Mouse (Mus musculus) CD4-positive naive resting alpha-beta T cell, adult 76 days (primary cell): ENCODE data around the gene Gm3183. TPM values are rescaled to one million over a fixed set of nuclear protein-coding genes. Genes with fewer than 3 reads are reported as not detected.

Experiments
- total RNA-seq: library from RNA; stranded (reverse); gene quantifications from one replicate; pipeline ENCODE4 v1.2.4, GENCODE M21; 2023

The Gm3183 gene
- not detected for total RNA-seq

DNA sequence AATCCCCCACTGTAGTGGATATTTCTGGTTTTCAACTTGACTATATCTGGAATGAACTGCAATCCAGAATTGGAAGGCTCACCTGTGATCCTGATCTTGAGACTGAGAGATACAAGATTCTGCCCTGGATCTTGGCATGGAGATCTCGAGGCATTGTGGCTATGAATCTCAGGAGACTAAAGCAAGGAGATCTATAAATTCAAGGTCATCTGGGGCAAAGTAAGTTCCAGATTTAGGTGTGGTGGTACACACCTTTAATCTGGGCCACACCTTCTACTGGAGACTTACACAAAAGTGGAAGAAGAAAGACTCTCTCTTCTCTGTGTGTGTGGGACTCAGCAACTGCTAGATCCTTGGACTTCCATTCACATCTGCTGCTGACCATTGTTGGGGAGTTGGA lies at the start of gene Gm3183:
Gm3183 (plus strand) TSS at position 301 of the 400 bp plus-strand sequence.

Other genes with a start within 250 kb of the Gm3183 start
- gene Gm3147, start 249.1 kb upstream of the Gm3183 start, total RNA-seq = not detected
- not detected for gene Gm6509, start 241.5 kb upstream of the Gm3183 start, total RNA-seq
- not detected for gene Gm6205, start 217.1 kb upstream of the Gm3183 start, total RNA-seq
- gene Gm6367, start 123.2 kb downstream of the Gm3183 start, total RNA-seq = not detected
- gene Gm7942, start 241.5 kb downstream of the Gm3183 start, total RNA-seq = not detected